Mouse (Mus musculus) G1E (cell line): ENCODE data around the gene Rtkn. TPM values are rescaled to one million over a fixed set of nuclear protein-coding genes. Genes with fewer than 3 reads are reported as not detected.

Source experiments
- ATAC-seq: 2 replicates; pipeline ENCODE4 v1.8.0; 2016; ENCODE audit warnings: mild to moderate bottlenecking; ENCODE audit not compliant: insufficient number of reproducible peaks, poor library complexity, low FRiP score, severe bottlenecking; ENCODE audit errors: extremely low read depth
- DNase-seq: peaks from one replicate; pipeline ENCODE4 v3.0.0; 2012; ENCODE audit warnings: low spot score
- H3K27me3 ChIP-seq: 2 replicates; pipeline ENCODE4 v1.6.1; 2012; ENCODE audit warnings: mild to moderate bottlenecking, low read length, inconsistent platforms; ENCODE audit not compliant: insufficient read depth
- H3K36me3 ChIP-seq: replicated peaks from 2 replicates; pipeline ENCODE3; 2012; ENCODE audit warnings: mild to moderate bottlenecking, inconsistent platforms
- H3K4me1 ChIP-seq: 2 replicates; pipeline ENCODE4 v1.6.1; 2012; ENCODE audit warnings: low read depth, low read length, inconsistent platforms, mixed read lengths; ENCODE audit not compliant: insufficient read depth
- H3K4me3 ChIP-seq: 2 replicates; pipeline ENCODE4 v1.5.1; 2012; ENCODE audit warnings: low read depth, mild to moderate bottlenecking, inconsistent platforms, low read length, moderate library complexity, mixed read lengths
- H3K9me3 ChIP-seq: replicated peaks from 2 replicates; pipeline ENCODE4 v1.6.1; 2012; ENCODE audit warnings: inconsistent platforms
- CTCF ChIP-seq: IDR thresholded peaks from 2 replicates; pipeline ENCODE4 v1.5.1; 2012; ENCODE audit warnings: low read depth, low read length, inconsistent platforms, mixed read lengths
- GATA1 ChIP-seq: IDR thresholded peaks from 2 replicates; pipeline ENCODE4 v1.6.1; 2012; ENCODE audit warnings: borderline replicate concordance, low read length, inconsistent platforms, mixed read lengths
- GATA2 ChIP-seq: IDR thresholded peaks from 2 replicates; pipeline ENCODE4 v1.6.1; 2012; ENCODE audit warnings: low read depth, low read length, inconsistent platforms, borderline replicate concordance
- POLR2AphosphoS5 ChIP-seq: IDR thresholded peaks from 2 replicates; pipeline ENCODE4 v1.6.1; 2012; ENCODE audit warnings: low read depth, low read length, inconsistent platforms; ENCODE audit not compliant: insufficient replicate concordance
- TAL1 ChIP-seq: conservative IDR thresholded peaks from 2 replicates; pipeline ENCODE4 v1.6.1; 2012; ENCODE audit warnings: low read depth, low read length, inconsistent platforms, mixed read lengths
- polyA plus RNA-seq: library from polyadenylated mRNA; stranded (reverse); fragments of >175 nt; gene quantifications from 2 replicates; pipeline ENCODE4 v1.2.3, GENCODE M21; 2012
- total RNA-seq, 2 experiments: library from RNA; stranded (forward) in 1 of 2; stranded (reverse) in 1 of 2; fragments of 200-1000 nt in 1 of 2; fragments of >200 nt in 1 of 2; fragmentation: Nextera tagmentation in 1 of 2; gene quantifications; 2 replicates each; pipeline ENCODE4 v1.2.3; 2014 to 2017

Rtkn gene
- total and polyA plus RNA-seq, 3 experiments: 4.0 to 34.2 (median 7.6) TPM

GRCm38 (mm10) chr6:83165026-83165606 lies 29.9 kb downstream of the Rtkn start:
- TF ChIP-seq CTCF (no peak), TAL1 (no peak), POLR2AphosphoS5 (no peak), GATA2 (no peak), GATA1 (no peak)
- H3K36me3 ChIP-seq: peaks cover 23% of the 10 kb centered on the region
- peak overlapping the region; percentile 87 for H3K4me3 ChIP-seq
- peaks cover 22% of the 10 kb centered on the region for H3K27me3 ChIP-seq
- H3K4me1 ChIP-seq: peaks cover 51% of the 10 kb centered on the region
- ATAC-seq (no peak), DNase-seq (no peak)
- no peaks in the 10 kb centered on the region for H3K9me3 ChIP-seq

GRCm38 (mm10) chr6:83165607-83166242 lies 30.5 kb downstream of the Rtkn start, which contains the start of gene Dctn1:
TSS of gene Dctn1 (plus strand) at chr6:83165920.
- TF ChIP-seq CTCF (peak; percentile 62), POLR2AphosphoS5 (no peak)
- peaks cover 51% of the 10 kb centered on the region for H3K4me1 ChIP-seq
- H3K9me3 ChIP-seq: no peaks in the 10 kb centered on the region
- H3K4me3 ChIP-seq: peak within 1 kb of the TSS; percentile 87
- DNase-seq (peak; percentile 89), ATAC-seq (peak; percentile 68)
- peaks cover 25% of the 10 kb centered on the region for H3K36me3 ChIP-seq
- peaks cover 19% of the 10 kb centered on the region for H3K27me3 ChIP-seq

- H3K9me3 ChIP-seq: no peaks in the 10 kb centered on the region
- H3K36me3 ChIP-seq: peaks cover 30% of the 10 kb centered on the region
- H3K27me3 ChIP-seq: peaks cover 14% of the 10 kb centered on the region
- DNase-seq (no peak), ATAC-seq (no peak; the same call in 1 of the 2 replicates)
- H3K4me1 ChIP-seq: peaks cover 50% of the 10 kb centered on the region
- TF ChIP-seq CTCF: no peak
- TF ChIP-seq GATA2: no peak
- no peak for TF ChIP-seq GATA1
- TF ChIP-seq TAL1: no peak
- TF ChIP-seq POLR2AphosphoS5: no peak
- peak overlapping the region; percentile 87 for H3K4me3 ChIP-seq
Observed at GRCm38 (mm10) chr6:83166243-83166630, 31.0 kb downstream of the Rtkn start.

- no peak for ATAC-seq
- TF ChIP-seq GATA1 (no peak), CTCF (no peak), TAL1 (no peak), GATA2 (no peak), POLR2AphosphoS5 (no peak)
Observed at GRCm38 (mm10) chr6:83169872-83170271, 34.6 kb downstream of the Rtkn start.

GRCm38 (mm10) chr6:83171063-83171462 lies 35.8 kb downstream of the Rtkn start:
- no peaks in the 10 kb centered on the region for H3K27me3 ChIP-seq
- ATAC-seq (no peak), DNase-seq (no peak)
- TF ChIP-seq GATA2: no peak
- TF ChIP-seq TAL1: no peak
- no peak for TF ChIP-seq GATA1
- TF ChIP-seq CTCF: no peak
- TF ChIP-seq POLR2AphosphoS5: no peak
- peaks cover 69% of the 10 kb centered on the region for H3K36me3 ChIP-seq
- no peak overlapping the region for H3K4me3 ChIP-seq
- no peaks in the 10 kb centered on the region for H3K9me3 ChIP-seq
- peaks cover 31% of the 10 kb centered on the region for H3K4me1 ChIP-seq

More at GRCm38 (mm10) chr6:83169872-83170271, 34.6 kb downstream of the Rtkn start:
- DNase-seq: no peak
- no peaks in the 10 kb centered on the region for H3K27me3 ChIP-seq
- peaks cover 63% of the 10 kb centered on the region for H3K36me3 ChIP-seq
- H3K9me3 ChIP-seq: no peaks in the 10 kb centered on the region
- H3K4me3 ChIP-seq: no peak overlapping the region
- peaks cover 32% of the 10 kb centered on the region for H3K4me1 ChIP-seq

- H3K36me3 ChIP-seq: peaks cover 79% of the 10 kb centered on the region
- no peaks in the 10 kb centered on the region for H3K9me3 ChIP-seq
- peaks cover 25% of the 10 kb centered on the region for H3K4me1 ChIP-seq
- no peak for TF ChIP-seq GATA2
- TF ChIP-seq TAL1: no peak
- TF ChIP-seq CTCF: no peak
- no peak for TF ChIP-seq POLR2AphosphoS5
- TF ChIP-seq GATA1: no peak
- DNase-seq (no peak), ATAC-seq (no peak)
- H3K4me3 ChIP-seq: no peak overlapping the region
- no peaks in the 10 kb centered on the region for H3K27me3 ChIP-seq
Observed at GRCm38 (mm10) chr6:83172240-83172920, 37.1 kb downstream of the Rtkn start.
